Mouse (Mus musculus): ENCODE results near the gene Fam216b. TPM values are rescaled to one million over a fixed set of nuclear protein-coding genes. Genes with fewer than 3 reads are reported as not detected.

Gene Fam216b
- polyA plus RNA-seq, 1 experiment from 2014 or later = not detected

GRCm38 (mm10) chr14:78089591-78089990 lies 784 bp upstream of the Fam216b start:
- H3K27me3 ChIP-seq = no peaks in the 10 kb centered on the region
- no peak overlapping the region for H3K4me3 ChIP-seq (replicated peaks)
- ATAC-seq (ENCODE audit: insufficient read depth) = no peak
- 55% methylated on average over 4 of the region's 4 CpGs for WGBS (ENCODE audit: insufficient replicate concordance)
- H3K9me3 ChIP-seq (replicated peaks) = no peaks in the 10 kb centered on the region
- H3K4me1 ChIP-seq (replicated peaks) = no peaks in the 10 kb centered on the region
- H3K4me2 ChIP-seq = no peak overlapping the region
- no peak overlapping the region for H3K9ac ChIP-seq
- H3K27ac ChIP-seq (replicated peaks) = no peak overlapping the region
- H3K36me3 ChIP-seq (replicated peaks) = no peaks in the 10 kb centered on the region

DNA sequence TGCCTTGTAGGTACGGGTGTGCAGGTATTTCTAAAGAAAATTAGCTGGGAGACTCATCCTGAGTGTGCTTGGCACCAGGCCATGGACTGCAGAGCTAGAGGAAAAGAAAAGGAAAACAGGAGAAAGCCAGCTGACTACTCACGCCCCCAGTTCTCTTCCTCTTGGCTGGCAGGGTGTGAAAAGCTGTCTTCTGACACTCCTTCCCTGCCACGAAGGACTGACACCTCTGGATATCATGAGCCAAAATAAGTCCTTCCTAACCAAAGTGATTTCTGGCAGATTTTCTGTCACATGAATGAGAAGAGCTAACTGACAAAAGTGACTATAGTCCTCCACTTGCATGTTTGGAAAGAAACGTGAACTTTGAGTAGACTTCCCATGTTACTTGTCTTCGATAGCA lies 5.3 kb downstream of the Fam216b start:
- H3K4me3 ChIP-seq (replicated peaks) = no peak overlapping the region
- ATAC-seq (ENCODE audit: insufficient read depth) = no peak
- H3K27ac ChIP-seq (replicated peaks) = no peak overlapping the region
- no peaks in the 10 kb centered on the region for H3K27me3 ChIP-seq
- H3K4me2 ChIP-seq = no peak overlapping the region
- H3K36me3 ChIP-seq (replicated peaks) = no peaks in the 10 kb centered on the region
- no peaks in the 10 kb centered on the region for H3K4me1 ChIP-seq (replicated peaks)
- WGBS (ENCODE audit: insufficient replicate concordance) = 43% methylated on average over 5 of the region's 5 CpGs
- no peaks in the 10 kb centered on the region for H3K9me3 ChIP-seq (replicated peaks)
- no peak overlapping the region for H3K9ac ChIP-seq

- no peaks in the 10 kb centered on the region for H3K36me3 ChIP-seq (replicated peaks)
- H3K9ac ChIP-seq = no peak overlapping the region
- no peaks in the 10 kb centered on the region for H3K9me3 ChIP-seq (replicated peaks)
- no peak overlapping the region for H3K27ac ChIP-seq (replicated peaks)
- no peak for ATAC-seq (ENCODE audit: insufficient read depth)
- 11% methylated on average over 2 of the region's 2 CpGs for WGBS (ENCODE audit: insufficient replicate concordance)
- H3K4me3 ChIP-seq (replicated peaks) = no peak overlapping the region
- no peaks in the 10 kb centered on the region for H3K27me3 ChIP-seq
- H3K4me1 ChIP-seq (replicated peaks) = no peaks in the 10 kb centered on the region
- H3K4me2 ChIP-seq = no peak overlapping the region
These were observed 11.3 kb downstream of the Fam216b start for GRCm38 (mm10) chr14:78077508-78077907.

GRCm38 (mm10) chr14:78065938-78066710 lies 22.7 kb downstream of the Fam216b start:
- no peak overlapping the region for H3K4me2 ChIP-seq
- H3K4me3 ChIP-seq (replicated peaks) = no peak overlapping the region
- no peak for ATAC-seq (ENCODE audit: insufficient read depth)
- H3K4me1 ChIP-seq (replicated peaks) = no peaks in the 10 kb centered on the region
- no peak overlapping the region for H3K27ac ChIP-seq (replicated peaks)
- no peaks in the 10 kb centered on the region for H3K27me3 ChIP-seq
- no peaks in the 10 kb centered on the region for H3K9me3 ChIP-seq (replicated peaks)
- WGBS (ENCODE audit: insufficient replicate concordance) = 63% methylated on average over 9 of the region's 9 CpGs
- H3K9ac ChIP-seq = no peak overlapping the region
- no peaks in the 10 kb centered on the region for H3K36me3 ChIP-seq (replicated peaks)

DNA sequence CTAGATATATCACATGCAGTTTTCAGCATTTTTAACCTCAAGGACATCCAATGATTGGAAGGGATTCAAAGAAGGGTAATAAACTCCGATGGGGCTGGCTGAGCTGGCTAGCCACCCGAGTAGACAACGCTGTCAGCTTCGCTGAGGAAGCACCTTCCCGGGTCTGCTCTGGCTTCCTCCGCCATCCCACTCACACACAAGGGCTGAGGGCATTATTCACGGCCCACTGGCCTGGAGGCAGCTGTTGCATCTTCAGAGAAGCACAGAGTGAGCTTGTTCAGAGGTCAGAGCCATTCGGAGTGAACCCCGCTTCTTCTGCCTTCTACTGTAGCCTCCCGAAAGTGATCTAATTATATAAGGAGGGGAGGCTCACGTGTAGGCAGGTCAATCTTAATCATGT lies 26.3 kb downstream of the Fam216b start:
- WGBS (ENCODE audit: insufficient replicate concordance) = 71% methylated on average over 11 of the region's 11 CpGs
- no peak for ATAC-seq (ENCODE audit: insufficient read depth)
- Histone ChIP-seq H3K4me2 (no peak overlapping the region), H3K36me3 (replicated peaks) (no peaks in the 10 kb centered on the region), H3K4me3 (replicated peaks) (no peak overlapping the region), H3K9me3 (replicated peaks) (no peaks in the 10 kb centered on the region), H3K9ac (no peak overlapping the region), H3K4me1 (replicated peaks) (no peaks in the 10 kb centered on the region), H3K27me3 (no peaks in the 10 kb centered on the region), H3K27ac (replicated peaks) (no peak overlapping the region)

DNA sequence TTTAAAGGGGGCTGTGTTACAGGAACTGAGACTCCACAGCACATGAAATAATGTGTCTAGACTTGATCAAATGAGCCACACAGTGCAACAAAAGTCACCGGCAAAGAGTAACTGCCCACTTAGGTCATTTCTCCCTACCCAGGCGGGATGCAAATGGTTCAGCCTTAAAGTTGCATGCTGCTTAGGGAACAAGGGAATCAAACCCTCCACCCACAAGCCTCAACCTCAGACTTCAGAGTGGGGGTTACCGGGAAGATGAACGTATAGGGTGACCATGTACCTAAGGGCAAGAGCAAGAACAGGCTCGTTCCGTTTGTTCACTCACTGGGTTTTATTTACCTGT lies 28.2 kb downstream of the Fam216b start:
- Histone ChIP-seq H3K27ac (replicated peaks) (no peak overlapping the region), H3K4me1 (replicated peaks) (no peaks in the 10 kb centered on the region), H3K9me3 (replicated peaks) (no peaks in the 10 kb centered on the region), H3K4me2 (no peak overlapping the region), H3K36me3 (replicated peaks) (no peaks in the 10 kb centered on the region), H3K4me3 (replicated peaks) (no peak overlapping the region), H3K27me3 (no peaks in the 10 kb centered on the region), H3K9ac (no peak overlapping the region)
- 63% methylated on average over 6 of the region's 6 CpGs for WGBS (ENCODE audit: insufficient replicate concordance)
- ATAC-seq (ENCODE audit: insufficient read depth) = no peak

GRCm38 (mm10) chr14:78059878-78060608 lies 28.8 kb downstream of the Fam216b start:
- Histone ChIP-seq H3K9me3 (replicated peaks) (no peaks in the 10 kb centered on the region), H3K27ac (replicated peaks) (no peak overlapping the region), H3K36me3 (replicated peaks) (no peaks in the 10 kb centered on the region), H3K4me2 (no peak overlapping the region), H3K4me1 (replicated peaks) (no peaks in the 10 kb centered on the region), H3K4me3 (replicated peaks) (no peak overlapping the region), H3K27me3 (no peaks in the 10 kb centered on the region), H3K9ac (no peak overlapping the region)
- ATAC-seq (ENCODE audit: insufficient read depth) = no peak
- WGBS (ENCODE audit: insufficient replicate concordance) = 67% methylated on average over 9 of the region's 9 CpGs

DNA sequence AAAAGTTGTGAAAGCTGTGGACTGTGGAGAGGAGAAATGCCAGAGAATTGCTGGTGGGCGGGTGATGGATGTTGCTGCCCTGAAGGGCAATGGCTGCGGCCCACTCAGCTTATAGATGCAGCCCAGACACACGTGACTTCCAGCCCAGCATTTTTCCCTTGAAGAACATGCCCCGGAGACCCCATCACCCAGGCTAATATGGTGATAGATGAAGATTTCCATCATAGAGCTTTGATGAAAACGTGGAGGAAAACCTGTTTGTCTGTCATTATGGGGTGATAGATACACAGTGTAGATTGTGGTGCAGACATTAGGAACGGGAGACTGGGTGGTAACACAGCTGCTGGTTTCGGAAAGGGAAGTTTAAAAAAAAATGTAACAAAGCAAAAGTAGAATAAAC lies 31.4 kb downstream of the Fam216b start:
- no peak for ATAC-seq (ENCODE audit: insufficient read depth)
- Histone ChIP-seq H3K4me1 (replicated peaks) (no peaks in the 10 kb centered on the region), H3K36me3 (replicated peaks) (no peaks in the 10 kb centered on the region), H3K27ac (replicated peaks) (no peak overlapping the region), H3K4me3 (replicated peaks) (no peak overlapping the region), H3K9me3 (replicated peaks) (no peaks in the 10 kb centered on the region), H3K9ac (no peak overlapping the region), H3K4me2 (no peak overlapping the region), H3K27me3 (no peaks in the 10 kb centered on the region)
- WGBS (ENCODE audit: insufficient replicate concordance) = 66% methylated on average over 7 of the region's 7 CpGs

- H3K36me3 ChIP-seq (replicated peaks) = no peaks in the 10 kb centered on the region
- no peak overlapping the region for H3K9ac ChIP-seq
- no peak overlapping the region for H3K27ac ChIP-seq (replicated peaks)
- H3K4me2 ChIP-seq = no peak overlapping the region
- no peaks in the 10 kb centered on the region for H3K27me3 ChIP-seq
- no peak overlapping the region for H3K4me3 ChIP-seq (replicated peaks)
- 43% methylated on average over 3 of the region's 3 CpGs for WGBS (ENCODE audit: insufficient replicate concordance)
- ATAC-seq (ENCODE audit: insufficient read depth) = no peak
- H3K4me1 ChIP-seq (replicated peaks) = no peaks in the 10 kb centered on the region
- no peaks in the 10 kb centered on the region for H3K9me3 ChIP-seq (replicated peaks)
These were observed 32.4 kb downstream of the Fam216b start for GRCm38 (mm10) chr14:78056371-78056770.

DNA sequence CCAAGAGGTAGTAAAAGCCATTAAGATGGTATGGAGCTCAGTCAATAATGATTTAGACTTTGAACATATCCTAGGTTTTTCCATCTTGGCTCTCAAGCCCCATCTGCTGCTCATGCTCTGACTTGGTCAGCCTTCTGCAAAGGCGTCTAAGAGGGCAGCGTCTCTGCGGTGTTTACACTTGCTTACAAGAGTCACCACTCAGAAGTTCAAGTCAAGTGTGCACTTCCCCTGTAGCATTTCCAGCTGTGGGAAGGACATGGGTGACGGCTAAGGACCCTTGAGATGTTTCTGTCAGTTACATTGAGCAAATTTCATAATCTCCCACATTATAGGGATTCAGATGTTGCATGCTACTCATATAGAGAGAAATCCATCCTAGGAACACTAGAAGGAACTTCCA lies 40.1 kb downstream of the Fam216b start:
- 67% methylated on average over 4 of the region's 4 CpGs for WGBS (ENCODE audit: insufficient replicate concordance)
- H3K36me3 ChIP-seq (replicated peaks) = no peaks in the 10 kb centered on the region
- H3K9ac ChIP-seq = no peak overlapping the region
- no peak overlapping the region for H3K27ac ChIP-seq (replicated peaks)
- H3K4me2 ChIP-seq = no peak overlapping the region
- no peaks in the 10 kb centered on the region for H3K4me1 ChIP-seq (replicated peaks)
- H3K27me3 ChIP-seq = no peaks in the 10 kb centered on the region
- H3K4me3 ChIP-seq (replicated peaks) = no peak overlapping the region
- no peak for ATAC-seq (ENCODE audit: insufficient read depth)
- no peaks in the 10 kb centered on the region for H3K9me3 ChIP-seq (replicated peaks)

- no peaks in the 10 kb centered on the region for H3K9me3 ChIP-seq (replicated peaks)
- no peak overlapping the region for H3K27ac ChIP-seq (replicated peaks)
- WGBS (ENCODE audit: insufficient replicate concordance) = 69% methylated on average over 3 of the region's 3 CpGs
- H3K4me1 ChIP-seq (replicated peaks) = no peaks in the 10 kb centered on the region
- H3K27me3 ChIP-seq = no peaks in the 10 kb centered on the region
- H3K4me3 ChIP-seq (replicated peaks) = no peak overlapping the region
- ATAC-seq (ENCODE audit: insufficient read depth) = no peak
- H3K4me2 ChIP-seq = no peak overlapping the region
- H3K9ac ChIP-seq = no peak overlapping the region
- no peaks in the 10 kb centered on the region for H3K36me3 ChIP-seq (replicated peaks)
These were observed 40.5 kb downstream of the Fam216b start for GRCm38 (mm10) chr14:78048258-78048657.

Measured in liver, embryonic 15.5 days (tissue).